Mouse (Mus musculus) lung, postnatal 0 days (tissue): ENCODE results near the gene Skap1.

Experiments
- CTCF ChIP-seq: IDR thresholded peaks from 2 replicates; pipeline ENCODE4 v1.5.1; 2016; ENCODE audit warnings: antibody characterized with exemption, mild to moderate bottlenecking
- EP300 ChIP-seq: IDR thresholded peaks from 2 replicates; pipeline ENCODE4 v1.6.1; 2016; ENCODE audit warnings: antibody characterized with exemption, mild to moderate bottlenecking, control low read depth

DNA sequence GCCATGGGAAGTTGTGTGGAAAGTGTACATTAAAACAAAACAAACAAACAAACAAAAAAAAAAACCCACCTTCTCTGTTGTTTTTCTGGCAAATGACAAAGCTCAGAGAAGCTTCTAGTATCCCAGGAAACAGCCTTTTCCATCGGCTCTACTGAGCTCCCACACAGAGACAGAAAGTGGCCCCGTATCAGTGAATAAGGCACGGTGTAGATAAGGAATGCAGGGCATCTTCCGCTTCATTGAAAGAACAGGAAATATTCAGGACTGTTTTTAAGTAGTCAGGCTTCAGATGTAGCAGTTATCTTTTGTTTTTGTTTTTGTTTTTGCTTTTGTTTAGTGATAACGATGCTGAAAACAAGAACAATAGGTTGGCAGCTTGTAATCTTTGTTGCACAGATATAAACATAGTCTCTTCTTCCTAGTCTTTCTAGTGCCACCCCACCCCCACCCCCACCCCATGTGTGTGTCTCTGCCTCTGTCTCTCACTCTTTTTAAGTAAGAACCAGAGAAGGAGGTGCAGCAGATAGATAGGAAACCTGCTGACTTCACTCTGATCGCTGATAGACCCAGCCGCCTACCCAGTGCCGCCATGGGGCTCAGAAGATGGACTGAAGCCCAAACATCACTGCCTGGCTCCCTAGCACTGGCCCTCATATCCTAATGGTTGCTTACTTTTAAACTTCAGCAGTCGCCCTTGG, 3.8 kb downstream of the Skap1 start:
- TF ChIP-seq CTCF (no peak), EP300 (no peak)
